Mouse (Mus musculus) forebrain, embryonic 14.5 days (tissue): ENCODE data around the gene Agbl4. TPM values are rescaled to one million over a fixed set of nuclear protein-coding genes. Genes with fewer than 3 reads are reported as not detected.

Experiments
- ATAC-seq: fragments of 200-750 bp; cut with Nextera tagmentation; 2 replicates; pipeline ENCODE4 v1.8.0; 2017; ENCODE audit warnings: mild to moderate bottlenecking, moderate library complexity
- DNase-seq: peaks from one replicate; pipeline ENCODE4 v3.0.0-alpha.2; 2015; ENCODE audit warnings: low spot score
- H3K27ac ChIP-seq: fragments of 300-500 bp; sonication (generic); 2 replicates; pipeline ENCODE4 v1.5.1; 2014; ENCODE audit warnings: low read depth, mild to moderate bottlenecking, control low read depth, low read length, moderate library complexity
- H3K27me3 ChIP-seq: fragments of 300-500 bp; sonication (generic); replicated peaks from 2 replicates; pipeline ENCODE4 v1.6.1; 2014; ENCODE audit warnings: low read length, control low read depth, mixed read lengths; ENCODE audit not compliant: control insufficient read depth, insufficient read depth
- H3K36me3 ChIP-seq: fragments of 300-500 bp; sonication (generic); 2 replicates; pipeline ENCODE4 v1.6.1; 2014; ENCODE audit warnings: low read length, control low read depth; ENCODE audit not compliant: control insufficient read depth, insufficient read depth
- H3K4me1 ChIP-seq: fragments of 300-500 bp; sonication (generic); 2 replicates; pipeline ENCODE4 v1.6.1; 2014; ENCODE audit warnings: antibody characterized with exemption, low read length, control low read depth; ENCODE audit not compliant: control insufficient read depth, insufficient read depth
- H3K4me2 ChIP-seq: fragments of 300-500 bp; sonication (generic); 2 replicates; pipeline ENCODE4 v1.6.1; 2014; ENCODE audit warnings: mild to moderate bottlenecking, control low read depth, low read length
- H3K4me3 ChIP-seq: fragments of 300-500 bp; sonication (generic); 2 replicates; pipeline ENCODE4 v1.5.1; 2014; ENCODE audit warnings: low read depth, low read length, control low read depth
- H3K9ac ChIP-seq: fragments of 300-500 bp; sonication (generic); 2 replicates; pipeline ENCODE4 v1.6.1; 2014; ENCODE audit warnings: mild to moderate bottlenecking, low read length, control low read depth, moderate library complexity
- H3K9me3 ChIP-seq: fragments of 300-500 bp; sonication (generic); replicated peaks from 2 replicates; pipeline ENCODE4 v1.6.1; 2016; ENCODE audit warnings: low read length, control low read depth, mixed read lengths; ENCODE audit not compliant: control insufficient read depth
- WGBS: fragments of 180-500 bp; shearing (Covaris S2); extraction: QIAGEN DNeasy Blood & Tissue Kit; methylation state at CpG from one replicate; pipeline ENCODE4 v1.1.7; 2014; 5-methylcytosine and 5-hydroxymethylcytosine counted together
- polyA plus RNA-seq: library from polyadenylated mRNA; unstranded; fragments of >200 nt; fragmentation: Nextera tagmentation; extraction: Ambion mirVana; gene quantifications from 2 replicates; pipeline ENCODE4 v1.2.1, GENCODE M21; 2014

Gene Agbl4
- polyA plus RNA-seq, 1 experiment from 2014 or later, result 2.3 TPM

GRCm38 (mm10) chr4:111327760-111328373 lies 930.4 kb downstream of the Agbl4 start:
- no peaks in the 10 kb centered on the region for H3K4me1 ChIP-seq
- WGBS, result 74% methylated on average over 11 of the region's 11 CpGs
- no peak overlapping the region for H3K9ac ChIP-seq
- ATAC-seq, result peak; percentile 58
- H3K36me3 ChIP-seq, result no peaks in the 10 kb centered on the region
- peak; percentile 77 for DNase-seq
- H3K4me3 ChIP-seq, result no peak overlapping the region
- H3K27ac ChIP-seq, result no peak overlapping the region
- H3K27me3 ChIP-seq, result no peaks in the 10 kb centered on the region
- no peak overlapping the region for H3K4me2 ChIP-seq
- H3K9me3 ChIP-seq, result no peaks in the 10 kb centered on the region

GRCm38 (mm10) chr4:111329501-111329900 lies 932.0 kb downstream of the Agbl4 start:
- DNase-seq (no peak), ATAC-seq (no peak)
- Histone ChIP-seq H3K36me3 (no peaks in the 10 kb centered on the region), H3K4me1 (no peaks in the 10 kb centered on the region), H3K27ac (no peak overlapping the region), H3K27me3 (no peaks in the 10 kb centered on the region), H3K4me3 (no peak overlapping the region), H3K4me2 (no peak overlapping the region), H3K9me3 (no peaks in the 10 kb centered on the region), H3K9ac (no peak overlapping the region)
- WGBS, result 79% methylated on average over 4 of the region's 4 CpGs

- DNase-seq (no peak), ATAC-seq (no peak)
- Histone ChIP-seq H3K27me3 (no peaks in the 10 kb centered on the region), H3K36me3 (no peaks in the 10 kb centered on the region), H3K4me1 (no peaks in the 10 kb centered on the region), H3K4me2 (no peak overlapping the region), H3K27ac (no peak overlapping the region), H3K9me3 (no peaks in the 10 kb centered on the region), H3K9ac (no peak overlapping the region), H3K4me3 (no peak overlapping the region)
- 80% methylated on average over 4 of the region's 4 CpGs for WGBS
Observed at GRCm38 (mm10) chr4:111332864-111333263, 935.4 kb downstream of the Agbl4 start.

GRCm38 (mm10) chr4:111349965-111350364 lies 952.5 kb downstream of the Agbl4 start:
- no peaks in the 10 kb centered on the region for H3K9me3 ChIP-seq
- ATAC-seq, result peak; percentile 55; the same call in 1 of the 2 replicates
- DNase-seq, result peak; percentile 18
- no peaks in the 10 kb centered on the region for H3K36me3 ChIP-seq
- H3K27ac ChIP-seq, result no peak overlapping the region
- H3K4me3 ChIP-seq, result no peak overlapping the region
- H3K4me1 ChIP-seq, result no peaks in the 10 kb centered on the region
- no peak overlapping the region for H3K9ac ChIP-seq
- H3K27me3 ChIP-seq, result no peaks in the 10 kb centered on the region
- WGBS, result 2% methylated on average over 4 of the region's 4 CpGs
- no peak overlapping the region for H3K4me2 ChIP-seq

GRCm38 (mm10) chr4:111350615-111351525 lies 953.4 kb downstream of the Agbl4 start:
- no peak for ATAC-seq
- no peaks in the 10 kb centered on the region for H3K27me3 ChIP-seq
- H3K36me3 ChIP-seq, result no peaks in the 10 kb centered on the region
- no peaks in the 10 kb centered on the region for H3K4me1 ChIP-seq
- DNase-seq, result peak; percentile 10
- H3K9ac ChIP-seq, result no peak overlapping the region
- no peak overlapping the region for H3K4me3 ChIP-seq
- no peaks in the 10 kb centered on the region for H3K9me3 ChIP-seq
- H3K4me2 ChIP-seq, result no peak overlapping the region
- WGBS, result 34% methylated on average over 6 of the region's 6 CpGs
- H3K27ac ChIP-seq, result no peak overlapping the region

GRCm38 (mm10) chr4:111356584-111357115 lies 959.2 kb downstream of the Agbl4 start:
- no peak overlapping the region for H3K27ac ChIP-seq
- no peak for ATAC-seq
- 65% methylated on average over 4 of the region's 4 CpGs for WGBS

GRCm38 (mm10) chr4:111357176-111357575 lies 959.7 kb downstream of the Agbl4 start:
- H3K4me1 ChIP-seq, result no peaks in the 10 kb centered on the region
- H3K9ac ChIP-seq, result no peak overlapping the region
- H3K36me3 ChIP-seq, result no peaks in the 10 kb centered on the region
- 81% methylated on average over 3 of the region's 3 CpGs for WGBS
- no peaks in the 10 kb centered on the region for H3K27me3 ChIP-seq
- no peak overlapping the region for H3K4me2 ChIP-seq
- no peaks in the 10 kb centered on the region for H3K9me3 ChIP-seq
- H3K27ac ChIP-seq, result no peak overlapping the region
- H3K4me3 ChIP-seq, result no peak overlapping the region
- ATAC-seq (no peak), DNase-seq (no peak)

More at GRCm38 (mm10) chr4:111356584-111357115, 959.2 kb downstream of the Agbl4 start:
- H3K36me3 ChIP-seq, result no peaks in the 10 kb centered on the region
- H3K9ac ChIP-seq, result no peak overlapping the region
- DNase-seq, result no peak
- no peak overlapping the region for H3K4me3 ChIP-seq
- no peaks in the 10 kb centered on the region for H3K27me3 ChIP-seq
- H3K9me3 ChIP-seq, result no peaks in the 10 kb centered on the region
- H3K4me1 ChIP-seq, result no peaks in the 10 kb centered on the region
- no peak overlapping the region for H3K4me2 ChIP-seq

GRCm38 (mm10) chr4:111364199-111364598 lies 966.7 kb downstream of the Agbl4 start:
- no peak for DNase-seq
- Histone ChIP-seq H3K4me2 (no peak overlapping the region), H3K4me3 (no peak overlapping the region), H3K9ac (no peak overlapping the region), H3K27me3 (no peaks in the 10 kb centered on the region), H3K36me3 (no peaks in the 10 kb centered on the region), H3K27ac (no peak overlapping the region), H3K9me3 (no peaks in the 10 kb centered on the region), H3K4me1 (no peaks in the 10 kb centered on the region)
- 89% methylated on average over 2 of the region's 2 CpGs for WGBS
- ATAC-seq, result no peak

- Histone ChIP-seq H3K9ac (no peak overlapping the region), H3K27ac (no peak overlapping the region), H3K9me3 (no peaks in the 10 kb centered on the region), H3K36me3 (no peaks in the 10 kb centered on the region), H3K27me3 (no peaks in the 10 kb centered on the region), H3K4me3 (no peak overlapping the region), H3K4me1 (no peaks in the 10 kb centered on the region), H3K4me2 (no peak overlapping the region)
- ATAC-seq (no peak), DNase-seq (no peak)
- WGBS, result 86% methylated on average over 2 of the region's 2 CpGs
Observed at GRCm38 (mm10) chr4:111367771-111368170, 970.3 kb downstream of the Agbl4 start.
